Mouse (Mus musculus): Measurements from ENCODE around the gene Lin9.
A peak's percentile ranks its signal among the peaks of the same experiment; 100 is the strongest.

Gene Lin9

DNA sequence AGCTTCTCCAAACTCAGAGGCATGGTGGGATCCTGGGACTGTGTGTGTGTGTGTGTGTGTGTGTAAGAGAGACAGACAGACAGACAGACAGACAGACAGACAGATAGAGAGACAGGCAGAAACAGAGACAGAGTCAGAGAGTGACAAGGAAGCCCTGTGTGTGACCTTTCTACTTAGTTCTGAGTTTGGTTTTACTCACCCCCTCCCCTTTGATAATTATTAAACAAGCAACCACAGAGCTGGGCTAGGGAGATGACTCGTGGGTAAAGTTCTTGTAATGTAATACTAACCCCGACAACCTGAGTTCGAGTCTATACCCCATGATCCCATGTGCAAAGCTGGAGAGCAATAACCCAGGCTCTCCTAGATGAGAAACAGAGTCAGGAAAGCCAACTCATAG is 66.9 kb downstream of the Lin9 start:
- DNase-seq = no peak

DNA sequence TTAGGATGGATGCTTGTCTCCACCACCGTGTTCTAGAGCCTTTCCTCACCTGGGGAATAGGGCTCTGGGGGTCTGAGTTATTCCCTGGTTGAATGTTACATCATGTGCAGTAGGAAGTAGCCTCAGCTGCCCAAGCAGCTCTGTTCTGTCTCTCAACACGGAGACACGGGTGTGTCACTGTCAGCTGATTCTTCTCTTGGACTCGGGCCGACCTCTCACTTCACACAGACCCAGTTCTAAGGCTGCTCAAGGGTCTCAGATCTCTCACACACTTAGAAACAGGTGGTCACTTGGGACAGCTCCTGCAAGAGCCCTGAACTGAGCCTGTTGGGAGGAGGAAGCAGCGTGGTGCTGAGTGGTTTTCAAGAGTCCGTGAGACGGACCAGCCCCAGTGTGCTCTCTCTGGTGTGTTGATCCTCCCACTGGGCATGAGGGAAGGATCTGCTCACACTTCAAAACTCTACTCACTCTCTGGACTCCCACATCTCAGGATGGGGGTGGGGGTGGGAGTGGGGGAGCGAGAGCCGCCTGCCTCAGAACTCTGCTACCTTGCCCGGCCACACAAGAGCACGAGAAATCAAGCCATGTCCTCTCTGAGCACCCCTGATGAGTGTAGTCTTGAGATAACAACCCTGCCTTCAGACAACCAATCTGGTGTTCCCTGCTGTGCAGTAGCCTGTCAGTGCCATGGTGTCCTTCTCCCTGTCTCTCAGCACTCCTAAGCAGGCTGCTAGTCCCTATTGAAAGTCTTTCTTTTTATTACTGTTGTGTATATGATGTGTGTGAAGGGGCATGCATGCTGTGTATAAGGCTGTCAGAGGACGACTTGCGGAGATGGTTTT is 68.2 kb downstream of the Lin9 start:
- no peak for DNase-seq

DNA sequence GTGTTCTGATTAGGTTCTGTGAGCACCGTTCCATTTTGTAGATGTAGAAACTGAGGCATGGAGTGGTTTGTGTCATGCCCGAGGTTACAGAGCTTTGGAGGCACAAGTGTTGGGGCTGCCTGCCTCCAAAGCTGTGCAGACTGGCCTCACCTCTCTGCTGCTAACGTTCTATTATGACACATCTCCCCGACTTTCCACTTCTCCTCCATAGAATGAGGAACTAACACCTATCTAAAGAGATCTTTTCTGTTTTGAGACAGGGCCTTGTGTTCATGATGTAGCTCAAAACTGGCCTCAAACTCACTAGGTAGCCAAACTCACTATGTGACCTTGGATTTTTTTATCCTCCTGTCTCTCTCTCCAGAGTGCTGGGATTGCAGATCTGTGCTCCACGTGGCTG is 77.8 kb downstream of the Lin9 start:
- no peak for DNase-seq

DNA sequence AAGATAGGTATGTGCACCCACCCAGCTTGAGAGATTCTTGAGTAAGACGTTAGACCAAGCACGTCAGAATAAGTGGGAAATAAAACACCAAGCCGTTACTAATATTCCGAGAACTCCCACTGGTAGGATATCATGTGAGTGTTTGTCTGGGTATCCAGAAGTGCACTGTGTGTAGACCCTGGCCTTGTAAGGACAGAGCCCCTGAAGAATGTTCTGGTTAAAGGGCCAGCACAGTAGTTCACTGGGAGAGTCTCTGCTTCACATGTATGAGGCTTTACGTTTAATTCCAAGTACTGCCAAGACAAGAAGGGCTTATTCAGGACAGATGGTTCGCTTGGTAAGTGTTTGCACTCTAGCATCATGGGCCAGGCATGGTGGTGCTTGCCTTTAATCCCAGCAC is 78.5 kb downstream of the Lin9 start:
- no peak for DNase-seq

DNA sequence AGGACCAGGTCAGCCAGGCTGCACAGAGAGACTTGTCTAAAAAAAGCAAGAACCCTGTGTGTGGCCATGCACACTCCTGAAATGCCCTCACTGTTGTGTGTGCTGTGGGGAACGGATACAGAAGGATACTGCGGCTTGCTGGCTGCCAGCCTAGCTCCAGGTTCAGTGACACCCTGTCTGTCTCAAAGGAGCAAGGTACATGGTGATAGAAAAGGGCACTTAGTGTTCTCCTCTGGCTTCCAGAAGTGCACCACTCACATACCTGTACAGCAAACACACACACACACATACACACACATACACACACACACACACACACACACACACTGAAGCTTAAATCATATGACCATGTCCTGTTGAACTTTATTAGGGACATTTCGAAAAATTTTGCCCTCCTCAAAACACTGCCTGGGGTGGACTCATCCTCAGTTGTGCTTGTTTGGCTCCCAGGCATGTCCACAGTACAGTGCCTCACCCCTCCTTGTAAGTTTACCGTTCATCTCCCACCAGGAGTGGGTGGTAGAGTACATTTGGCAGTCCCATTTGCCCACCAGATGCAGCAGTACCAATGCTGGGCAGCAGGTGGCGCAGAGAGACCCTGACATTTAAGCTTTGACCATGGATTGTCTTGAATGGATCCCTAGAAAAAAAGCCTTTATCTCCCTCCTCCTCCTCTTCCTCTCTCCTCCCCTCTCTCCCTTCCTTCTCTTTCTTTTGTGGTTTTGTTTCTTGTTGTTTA is 79.2 kb downstream of the Lin9 start:
- DNase-seq = peak; percentile 60

DNA sequence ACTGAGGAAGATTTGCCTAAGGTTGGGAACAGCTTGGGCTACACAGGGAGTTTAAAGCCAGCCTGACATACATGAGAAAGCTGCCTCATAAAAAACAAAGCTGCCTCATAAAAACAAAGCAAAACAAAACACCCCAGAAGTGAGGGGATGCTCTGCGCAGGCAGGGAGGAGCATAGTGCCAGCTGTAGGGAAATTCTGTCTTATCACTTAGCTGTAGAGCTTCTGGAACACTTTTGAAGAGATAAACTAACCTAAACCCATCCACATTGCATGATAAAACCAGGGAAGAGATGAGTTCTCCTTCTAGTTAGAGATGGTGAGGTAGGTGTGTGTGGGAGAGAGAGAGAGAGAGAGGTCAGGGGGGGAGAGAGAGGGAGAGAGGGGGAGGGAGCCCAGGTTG is 81.7 kb downstream of the Lin9 start:
- no peak for DNase-seq

DNA sequence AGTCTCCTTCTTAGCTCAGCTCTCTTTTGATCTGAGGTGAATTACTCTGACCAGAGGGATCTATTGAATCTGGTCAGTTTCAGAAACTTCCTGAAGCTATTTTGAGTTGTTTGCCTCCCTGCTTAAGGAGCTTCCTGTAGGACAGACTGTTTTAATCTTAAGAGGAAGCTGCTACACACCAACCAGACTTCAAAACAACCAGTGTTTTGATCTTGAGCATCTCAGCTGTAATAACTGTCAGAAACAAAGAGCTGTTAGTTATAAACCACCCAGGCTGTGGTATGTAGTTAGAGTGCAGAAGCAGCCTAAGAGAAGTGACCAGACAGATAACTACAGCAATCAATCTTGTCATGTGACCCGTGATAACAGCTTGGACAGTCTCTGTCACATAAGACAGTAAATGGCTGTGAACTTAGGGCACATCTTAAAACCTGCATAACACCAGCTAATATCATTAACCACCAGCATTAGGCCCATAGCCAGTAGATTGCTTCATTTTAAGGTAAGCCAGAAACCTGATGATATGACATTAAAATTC is 82.8 kb downstream of the Lin9 start:
- no peak for DNase-seq

DNA sequence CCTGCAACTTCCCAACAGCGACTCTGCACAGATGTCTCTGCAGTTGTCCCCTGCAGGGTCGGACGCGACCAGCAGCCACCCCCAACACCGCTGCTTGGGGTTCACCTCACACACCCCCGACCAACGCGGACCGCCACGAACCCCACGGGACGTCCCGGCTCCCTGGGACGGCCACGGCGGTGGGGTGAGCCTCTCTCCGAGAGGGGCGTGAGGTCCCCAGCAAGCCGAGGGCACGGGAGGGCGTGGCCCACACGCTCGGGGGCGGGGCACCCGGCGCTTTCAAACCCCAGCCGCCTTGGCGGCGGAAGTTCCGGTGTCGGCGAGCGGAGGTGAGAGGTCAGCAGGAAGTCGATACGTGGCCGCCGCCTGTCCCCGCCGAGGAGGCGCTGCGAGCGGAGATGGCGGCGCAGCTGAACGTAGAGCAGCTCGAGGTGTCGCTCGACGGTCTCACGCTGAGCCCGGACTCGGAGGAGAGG is 84.8 kb downstream of the Lin9 start, which contains the start of gene Acbd3:
TSS of gene Acbd3 (plus strand) at position 340 of the 476 bp plus-strand sequence.
- peak; percentile 91 for DNase-seq

DNA sequence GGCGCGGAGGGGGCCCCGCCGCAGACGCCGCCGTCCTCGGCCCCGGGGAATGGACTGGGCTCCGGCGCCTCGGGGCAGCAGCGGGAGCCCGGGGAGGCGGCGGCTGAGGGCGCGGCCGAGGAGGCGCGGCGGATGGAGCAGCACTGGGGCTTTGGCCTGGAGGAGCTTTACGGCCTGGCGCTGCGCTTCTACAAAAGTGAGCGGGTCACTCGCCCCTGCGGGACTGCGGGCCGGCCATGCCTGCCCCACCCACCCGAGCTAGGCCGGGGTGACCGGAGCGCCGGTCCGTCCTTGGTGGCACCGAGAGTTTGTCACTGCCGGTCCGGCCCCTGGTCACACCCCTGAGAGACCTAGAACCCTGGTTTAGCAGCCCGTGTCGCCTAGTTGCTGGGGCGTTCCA is 85.2 kb downstream of the Lin9 start:
- DNase-seq = no peak

DNA sequence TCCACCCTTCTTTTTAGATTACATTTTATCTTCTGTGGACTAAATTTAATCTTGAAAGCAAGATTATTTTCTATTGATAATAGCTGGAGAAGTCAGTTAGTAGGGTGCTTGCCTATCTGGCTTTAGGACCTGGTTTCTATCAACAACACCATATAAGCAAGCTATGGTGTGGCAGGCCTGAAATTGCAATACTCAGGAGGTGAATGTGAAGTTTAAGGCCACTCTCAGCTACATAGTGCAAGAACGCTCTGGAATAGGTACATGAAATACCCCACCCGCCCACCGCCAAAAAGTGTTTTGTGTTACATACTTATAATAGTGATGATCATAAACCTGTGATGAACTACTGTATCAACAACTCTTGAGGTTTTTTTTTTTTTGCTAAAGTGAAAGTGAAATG is 88.3 kb downstream of the Lin9 start:
- no peak for DNase-seq
